Mouse (Mus musculus) brown adipose tissue, adult 24 weeks (tissue): Measurements from ENCODE around the gene Pnmal1. TPM values are rescaled to one million over a fixed set of nuclear protein-coding genes. Genes with fewer than 3 reads are reported as not detected.

ENCODE experiments used
- H3K27ac ChIP-seq: fragments of 200-500 bp; replicated peaks from 2 replicates; pipeline ENCODE4 v1.5.1; 2012; ENCODE audit warnings: low read depth, mild to moderate bottlenecking, low read length
- H3K4me1 ChIP-seq: fragments of 200-500 bp; 2 replicates; pipeline ENCODE4 v1.6.1; 2012; ENCODE audit warnings: low read length, mixed read lengths; ENCODE audit not compliant: control insufficient read depth, insufficient read depth, insufficient read length
- H3K4me3 ChIP-seq: fragments of 200-500 bp; 2 replicates; pipeline ENCODE4 v1.5.1; 2012; ENCODE audit warnings: low read depth, mild to moderate bottlenecking, low read length, moderate library complexity; ENCODE audit not compliant: insufficient read depth
- polyA plus RNA-seq: library from polyadenylated mRNA; stranded (reverse); fragments of >200 nt; gene quantifications from 2 replicates; pipeline ENCODE4 v1.2.4, GENCODE M21; 2012; ENCODE audit not compliant: missing spikeins, insufficient read depth, insufficient read length

The Pnmal1 gene
- polyA plus RNA-seq, 1 experiment = not detected

- Histone ChIP-seq H3K4me1 (no peaks in the 10 kb centered on the region), H3K4me3 (no peak overlapping the region), H3K27ac (no peak overlapping the region)
Observed at GRCm38 (mm10) chr7:16968414-16968813, 8.9 kb downstream of the Pnmal1 start.

GRCm38 (mm10) chr7:16971160-16971559 is 11.7 kb downstream of the Pnmal1 start:
- no peak overlapping the region for H3K4me3 ChIP-seq

GRCm38 (mm10) chr7:16974018-16974417 is 14.5 kb downstream of the Pnmal1 start:
- Histone ChIP-seq H3K27ac (no peak overlapping the region), H3K4me3 (no peak overlapping the region), H3K4me1 (no peaks in the 10 kb centered on the region)

More at GRCm38 (mm10) chr7:16971160-16971559, 11.7 kb downstream of the Pnmal1 start:
- Histone ChIP-seq H3K4me1 (no peaks in the 10 kb centered on the region), H3K27ac (no peak overlapping the region)

GRCm38 (mm10) chr7:16976298-16976697 is 16.8 kb downstream of the Pnmal1 start:
- Histone ChIP-seq H3K27ac (no peak overlapping the region), H3K4me1 (no peaks in the 10 kb centered on the region), H3K4me3 (no peak overlapping the region)

GRCm38 (mm10) chr7:16978173-16978572 is 18.7 kb downstream of the Pnmal1 start:
- Histone ChIP-seq H3K4me3 (no peak overlapping the region), H3K27ac (no peak overlapping the region), H3K4me1 (no peaks in the 10 kb centered on the region)

- Histone ChIP-seq H3K4me1 (no peaks in the 10 kb centered on the region), H3K4me3 (no peak overlapping the region), H3K27ac (no peak overlapping the region)
Observed at GRCm38 (mm10) chr7:16978593-16978992, 19.1 kb downstream of the Pnmal1 start.

- no peaks in the 10 kb centered on the region for H3K4me1 ChIP-seq
- no peak overlapping the region for H3K27ac ChIP-seq
- H3K4me3 ChIP-seq = peak overlapping the region; percentile 39
Observed at GRCm38 (mm10) chr7:16980348-16980747, 20.9 kb downstream of the Pnmal1 start.

- Histone ChIP-seq H3K4me1 (peaks cover 6% of the 10 kb centered on the region), H3K4me3 (no peak within 1 kb of the TSS), H3K27ac (no peak within 1 kb of the TSS)
Observed at GRCm38 (mm10) chr7:16982859-16983568, 23.5 kb downstream of the Pnmal1 start, which contains the start of gene Gm42372. Gm42372 (plus strand) TSS chr7:16983086.

GRCm38 (mm10) chr7:16987541-16988149 is 28.2 kb downstream of the Pnmal1 start:
- Histone ChIP-seq H3K27ac (no peak overlapping the region), H3K4me3 (no peak overlapping the region), H3K4me1 (peaks cover 8% of the 10 kb centered on the region)

- Histone ChIP-seq H3K4me3 (no peak overlapping the region), H3K4me1 (peaks cover 8% of the 10 kb centered on the region), H3K27ac (no peak overlapping the region)
Observed at GRCm38 (mm10) chr7:16988405-16988804, 28.9 kb downstream of the Pnmal1 start.

GRCm38 (mm10) chr7:16990006-16990744 is 30.7 kb downstream of the Pnmal1 start:
- Histone ChIP-seq H3K27ac (0 out of 2 replicates have a peak overlapping the region, but pooled peaks have one; percentile 5), H3K4me3 (no peak overlapping the region; the same call in 1 of the 2 replicates), H3K4me1 (peaks cover 8% of the 10 kb centered on the region)

- Histone ChIP-seq H3K4me3 (no peak overlapping the region), H3K4me1 (peaks cover 7% of the 10 kb centered on the region)
Observed at GRCm38 (mm10) chr7:16991681-16992450, 32.4 kb downstream of the Pnmal1 start.

GRCm38 (mm10) chr7:16992451-16992807 is 33.0 kb downstream of the Pnmal1 start, which contains the start of gene Ccdc8:
Ccdc8 (plus strand) TSS chr7:16992708.
- Histone ChIP-seq H3K4me3 (no peak within 1 kb of the TSS), H3K4me1 (peaks cover 2% of the 10 kb centered on the region; the same call in 1 of the 2 replicates), H3K27ac (no peak within 1 kb of the TSS)

More at GRCm38 (mm10) chr7:16991681-16992450, 32.4 kb downstream of the Pnmal1 start:
- H3K27ac ChIP-seq = no peak overlapping the region

GRCm38 (mm10) chr7:16993651-16994399 is 34.3 kb downstream of the Pnmal1 start:
- Histone ChIP-seq H3K4me1 (peaks cover 2% of the 10 kb centered on the region; the same call in 1 of the 2 replicates), H3K27ac (no peak overlapping the region), H3K4me3 (peak overlapping the region; percentile 41)
